Mouse (Mus musculus) kidney, postnatal 0 days (tissue): ENCODE measurements around the gene Ptpn3. TPM values are rescaled to one million over a fixed set of nuclear protein-coding genes. Genes with fewer than 3 reads are reported as not detected.

Experiments used
- ATAC-seq: fragments of 200-750 bp; cut with Nextera tagmentation; replicated peaks from 2 replicates; pipeline ENCODE4 v1.8.0; 2017; ENCODE audit warnings: low read depth, moderate number of reproducible peaks, moderate TSS enrichment, moderate library complexity; ENCODE audit not compliant: low FRiP score
- DNase-seq: peaks from one replicate; pipeline ENCODE4 v3.0.0-alpha.2; 2016; ENCODE audit warnings: low spot score
- H3K27ac ChIP-seq: fragments of 300-500 bp; sonication (generic); 2 replicates; pipeline ENCODE4 v1.5.1; 2014; ENCODE audit warnings: mild to moderate bottlenecking
- H3K27me3 ChIP-seq: fragments of 300-500 bp; sonication (generic); 2 replicates; pipeline ENCODE4 v1.6.1; 2014; ENCODE audit warnings: low read length, mixed read lengths; ENCODE audit not compliant: insufficient read depth
- H3K36me3 ChIP-seq: fragments of 300-500 bp; sonication (generic); 2 replicates; pipeline ENCODE4 v1.6.1; 2014; ENCODE audit warnings: low read length, mixed read lengths; ENCODE audit not compliant: insufficient read depth
- H3K4me1 ChIP-seq: fragments of 300-500 bp; sonication (generic); replicated peaks from 2 replicates; pipeline ENCODE4 v1.6.1; 2014; ENCODE audit warnings: antibody characterized with exemption, low read length, mixed read lengths; ENCODE audit not compliant: insufficient read depth
- H3K4me2 ChIP-seq: fragments of 300-500 bp; sonication (generic); 2 replicates; pipeline ENCODE4 v1.6.1; 2014; ENCODE audit warnings: mild to moderate bottlenecking, low read length, moderate library complexity, mixed read lengths
- H3K4me3 ChIP-seq: fragments of 300-500 bp; sonication (generic); replicated peaks from 2 replicates; pipeline ENCODE4 v1.5.1; 2014; ENCODE audit warnings: low read depth, low read length
- H3K9ac ChIP-seq: fragments of 300-500 bp; sonication (generic); 2 replicates; pipeline ENCODE4 v1.6.1; 2014; ENCODE audit warnings: low read depth, low read length
- H3K9me3 ChIP-seq: fragments of 300-500 bp; sonication (generic); replicated peaks from 2 replicates; pipeline ENCODE4 v1.6.1; 2016; ENCODE audit warnings: low read length, inconsistent platforms, mixed read lengths
- CTCF ChIP-seq: IDR thresholded peaks from 2 replicates; pipeline ENCODE4 v1.5.1; 2016; ENCODE audit warnings: antibody characterized with exemption, low read depth, mild to moderate bottlenecking, moderate library complexity
- WGBS: fragments of 180-500 bp; shearing (Covaris S2); extraction: QIAGEN DNeasy Blood & Tissue Kit; methylation state at CpG from one replicate; pipeline ENCODE4 v1.1.7; 2014; 5-methylcytosine and 5-hydroxymethylcytosine counted together
- polyA plus RNA-seq: library from polyadenylated mRNA; unstranded; fragments of >200 nt; fragmentation: Nextera tagmentation; extraction: Ambion mirVana; gene quantifications from 2 replicates; pipeline ENCODE4 v1.2.1, GENCODE M21; 2015

Ptpn3 gene
- polyA plus RNA-seq, 1 experiment from 2014 or later = 7.7 TPM

- WGBS = 72% methylated on average over 4 of the region's 4 CpGs
- no peak overlapping the region for H3K4me3 ChIP-seq
These were observed 65.9 kb downstream of the Ptpn3 start for GRCm38 (mm10) chr4:57235741-57236140.

DNA sequence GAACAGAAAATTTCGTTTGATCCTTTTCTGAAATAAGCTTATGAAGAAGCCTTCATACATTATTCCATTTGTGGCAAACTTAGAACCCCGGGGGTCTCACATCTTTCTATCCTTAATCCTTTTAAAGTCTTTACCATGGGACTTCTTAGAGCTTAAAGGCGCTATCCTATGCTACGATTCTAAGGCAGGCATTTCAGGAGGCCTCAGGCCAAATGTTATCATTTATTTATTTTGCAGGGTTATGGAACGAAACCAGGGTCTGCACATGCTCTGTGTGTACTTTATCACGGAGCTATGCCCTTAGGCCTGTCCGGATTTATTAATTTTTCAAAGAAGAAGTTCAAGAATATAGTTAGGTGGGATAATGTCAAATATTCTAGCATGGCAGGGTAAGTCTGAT lies 67.3 kb downstream of the Ptpn3 start:
- no peak for TF ChIP-seq CTCF
- H3K27ac ChIP-seq = no peak overlapping the region
- H3K9ac ChIP-seq = no peak overlapping the region
- H3K4me1 ChIP-seq = no peaks in the 10 kb centered on the region
- no peaks in the 10 kb centered on the region for H3K27me3 ChIP-seq
- ATAC-seq (no peak), DNase-seq (no peak)
- no peak overlapping the region for H3K4me2 ChIP-seq
- WGBS = 89% methylated on average over 7 of the region's 7 CpGs
- no peak overlapping the region for H3K4me3 ChIP-seq
- peaks cover 4% of the 10 kb centered on the region; the same call in 1 of the 2 replicates for H3K36me3 ChIP-seq
- no peaks in the 10 kb centered on the region for H3K9me3 ChIP-seq

More at GRCm38 (mm10) chr4:57235741-57236140, 65.9 kb downstream of the Ptpn3 start:
- no peak overlapping the region for H3K27ac ChIP-seq
- no peak overlapping the region for H3K4me2 ChIP-seq
- no peak for TF ChIP-seq CTCF
- H3K27me3 ChIP-seq = no peaks in the 10 kb centered on the region
- DNase-seq (no peak), ATAC-seq (no peak)
- H3K9ac ChIP-seq = no peak overlapping the region
- H3K4me1 ChIP-seq = no peaks in the 10 kb centered on the region
- no peaks in the 10 kb centered on the region for H3K9me3 ChIP-seq
- H3K36me3 ChIP-seq = peaks cover 4% of the 10 kb centered on the region; the same call in 1 of the 2 replicates

DNA sequence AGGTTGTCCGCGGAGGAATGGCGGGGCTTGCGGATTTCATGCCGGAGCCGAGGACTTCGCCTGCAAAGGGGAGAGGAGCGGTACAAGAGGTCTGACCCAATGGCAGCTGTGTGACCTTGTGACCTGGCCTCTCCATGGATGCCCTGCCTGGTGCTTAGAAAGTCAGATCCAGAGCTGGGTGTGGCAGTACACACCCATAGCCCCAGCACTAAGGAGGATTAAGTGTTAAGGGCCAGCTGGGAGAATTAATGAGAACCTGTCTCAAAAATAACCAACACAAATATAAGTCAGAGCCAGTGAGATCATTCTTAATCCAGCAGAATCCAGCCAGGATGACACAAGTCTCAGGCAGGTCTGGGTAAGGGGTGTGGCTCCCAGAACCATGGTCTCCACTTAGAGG lies 69.2 kb downstream of the Ptpn3 start:
- H3K27me3 ChIP-seq = no peaks in the 10 kb centered on the region
- H3K4me2 ChIP-seq = no peak overlapping the region
- H3K4me3 ChIP-seq = no peak overlapping the region
- peaks cover 4% of the 10 kb centered on the region; the same call in 1 of the 2 replicates for H3K36me3 ChIP-seq
- H3K9me3 ChIP-seq = no peaks in the 10 kb centered on the region
- no peaks in the 10 kb centered on the region for H3K4me1 ChIP-seq
- DNase-seq (no peak), ATAC-seq (no peak)
- no peak overlapping the region for H3K27ac ChIP-seq
- WGBS = 94% methylated on average over 8 of the region's 8 CpGs
- H3K9ac ChIP-seq = no peak overlapping the region
- TF ChIP-seq CTCF = no peak

GRCm38 (mm10) chr4:57231323-57231722 lies 70.3 kb downstream of the Ptpn3 start:
- H3K9ac ChIP-seq = no peak overlapping the region
- H3K27me3 ChIP-seq = no peaks in the 10 kb centered on the region
- no peak for ATAC-seq
- no peaks in the 10 kb centered on the region for H3K4me1 ChIP-seq
- H3K9me3 ChIP-seq = no peaks in the 10 kb centered on the region
- no peak overlapping the region for H3K4me2 ChIP-seq
- no peak overlapping the region for H3K4me3 ChIP-seq
- no peak for TF ChIP-seq CTCF
- no peak overlapping the region for H3K27ac ChIP-seq
- H3K36me3 ChIP-seq = peaks cover 4% of the 10 kb centered on the region; the same call in 1 of the 2 replicates
- WGBS = 75% methylated on average over 9 of the region's 9 CpGs
- DNase-seq = no peak

DNA sequence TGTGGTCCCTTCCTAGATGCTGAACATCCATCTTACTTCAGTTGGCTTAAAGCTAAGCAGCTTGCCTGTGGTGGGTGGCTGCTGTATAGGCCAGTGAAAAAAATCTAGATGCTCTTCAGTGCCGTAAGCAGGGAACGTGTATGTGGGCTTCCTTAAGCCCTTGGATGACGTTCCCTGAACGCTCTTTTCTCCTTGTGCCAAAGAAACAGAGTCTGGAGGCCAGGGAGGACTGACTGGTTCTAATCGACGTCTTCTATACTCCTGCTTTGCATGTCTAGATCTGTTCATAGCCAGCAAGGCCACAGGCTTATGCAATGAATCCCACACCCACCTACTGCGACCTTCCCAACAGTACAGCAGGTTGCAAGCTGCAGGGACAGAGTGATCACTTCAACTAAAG lies 71.3 kb downstream of the Ptpn3 start:
- Histone ChIP-seq H3K4me2 (no peak overlapping the region), H3K27me3 (no peaks in the 10 kb centered on the region), H3K9ac (no peak overlapping the region), H3K4me3 (no peak overlapping the region), H3K9me3 (no peaks in the 10 kb centered on the region), H3K27ac (no peak overlapping the region), H3K4me1 (no peaks in the 10 kb centered on the region), H3K36me3 (peaks cover 4% of the 10 kb centered on the region; the same call in 1 of the 2 replicates)
- DNase-seq (no peak), ATAC-seq (no peak)
- TF ChIP-seq CTCF = no peak
- 80% methylated on average over 7 of the region's 7 CpGs for WGBS

DNA sequence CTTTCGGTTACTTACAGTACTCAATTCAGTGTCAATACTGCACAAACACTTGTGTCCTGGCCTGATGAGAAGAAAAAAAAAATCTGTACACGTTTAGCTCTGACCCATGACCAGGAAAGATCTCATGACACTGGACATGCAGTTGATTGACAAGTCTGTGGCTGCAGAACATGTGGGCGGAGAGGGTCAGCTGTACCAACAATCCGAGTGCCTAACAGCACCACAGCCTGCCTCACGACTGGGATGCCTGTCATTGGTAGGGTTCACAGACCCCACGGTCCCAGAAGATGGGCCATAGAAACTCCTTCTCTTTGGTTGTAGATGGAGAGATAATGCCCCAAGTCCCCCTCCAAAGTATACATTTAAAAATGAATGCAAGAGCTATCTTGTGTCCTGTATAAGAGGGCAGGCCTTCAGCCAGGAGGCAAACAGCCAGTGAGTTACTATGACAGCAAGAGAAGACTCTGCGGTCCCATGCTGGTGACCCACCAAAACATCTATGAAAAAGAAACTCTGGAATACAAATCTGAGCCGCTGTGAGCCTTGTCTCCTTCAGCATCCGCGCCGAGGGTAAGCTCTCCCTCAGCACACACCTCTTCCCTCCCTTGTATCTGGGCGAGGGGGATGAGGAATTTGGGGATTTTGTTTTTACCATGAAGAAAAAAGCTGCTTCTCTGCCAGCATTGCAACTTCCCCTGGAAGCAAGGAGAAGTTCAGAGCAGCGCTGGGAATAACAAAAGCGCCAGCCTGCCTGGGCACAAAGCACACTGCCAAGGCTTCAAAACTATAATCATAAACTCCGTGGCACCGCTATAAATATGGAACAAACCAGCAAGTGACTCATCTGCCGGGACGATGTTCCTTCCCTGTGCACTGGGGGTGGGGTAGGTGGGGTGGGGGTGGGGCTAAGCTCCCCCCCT lies 72.8 kb downstream of the Ptpn3 start:
- no peak for DNase-seq
- Histone ChIP-seq H3K27ac (no peak overlapping the region), H3K4me1 (no peaks in the 10 kb centered on the region), H3K4me2 (no peak overlapping the region), H3K9me3 (no peaks in the 10 kb centered on the region), H3K36me3 (peaks cover 6% of the 10 kb centered on the region; the same call in 1 of the 2 replicates), H3K27me3 (no peaks in the 10 kb centered on the region), H3K4me3 (no peak overlapping the region), H3K9ac (no peak overlapping the region)
- ATAC-seq = no peak
- no peak for TF ChIP-seq CTCF
- 74% methylated on average over 18 of the region's 18 CpGs for WGBS
